Mouse (Mus musculus) heart, postnatal 0 days (tissue): Measurements from ENCODE around the gene Adgrg7.

ENCODE experiments used
- CTCF ChIP-seq: IDR thresholded peaks from 2 replicates; pipeline ENCODE4 v1.5.1; 2016; ENCODE audit warnings: antibody characterized with exemption, control low read depth, low read depth
- EP300 ChIP-seq: IDR thresholded peaks from 2 replicates; pipeline ENCODE4 v1.6.1; 2016; ENCODE audit warnings: antibody characterized with exemption, low read depth

GRCm38 (mm10) chr16:56677146-56677545 is 118.5 kb downstream of the Adgrg7 start:
- TF ChIP-seq CTCF (peak; percentile 71), EP300 (no peak)
